Mouse (Mus musculus): ENCODE results near the gene Olfr709-ps1. TPM values are rescaled to one million over a fixed set of nuclear protein-coding genes. Genes with fewer than 3 reads are reported as not detected.
"Not testable (repeated sequence)": the region's sequence is repeated elsewhere in the genome, so short reads cannot be mapped to it uniquely, and the experiment has no call there.

Olfr709-ps1 gene
- not detected for polyA plus RNA-seq (2012; fragmentation: generic; extraction: Trizol)
- long read RNA-seq, experiment 1: 0 reads
- long read RNA-seq, experiment 2: 0 reads

DNA sequence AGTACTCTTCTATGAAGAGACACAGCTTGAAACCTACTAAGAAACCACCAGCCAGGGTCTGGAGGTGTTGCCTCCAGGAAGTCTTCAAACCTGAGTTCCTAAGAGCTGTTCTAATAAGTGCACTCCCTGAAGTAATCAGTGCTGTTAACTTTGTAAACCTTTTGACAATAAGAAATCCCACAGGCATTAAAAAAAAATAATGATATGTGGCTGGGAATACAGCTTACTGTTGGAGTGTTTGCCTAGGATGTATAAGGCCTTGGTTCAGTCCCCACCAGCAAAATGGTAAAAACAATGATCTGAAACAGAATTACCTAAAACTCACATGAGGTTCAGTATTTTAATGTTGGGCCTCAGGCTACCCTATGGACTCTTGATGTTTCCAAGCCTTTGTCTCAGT is at the start of gene Olfr709-ps1:
Olfr709-ps1 (minus strand) TSS at position 101 of the 400 bp plus-strand sequence.
- H3K79me3 ChIP-seq (ENCODE audit: low read depth): no peaks in the 10 kb centered on the region
- no peaks in the 10 kb centered on the region for H3K79me2 ChIP-seq (ENCODE audit: control insufficient read depth, insufficient read depth)
- TF ChIP-seq USF1 (IDR thresholded peaks at IDR 0.05; ENCODE audit: low read depth) (no peak), MYOG (IDR thresholded peaks at IDR 0.05; ENCODE audit: control insufficient read depth, extremely low read depth, insufficient read length) (no peak), FOSL1 (IDR thresholded peaks at IDR 0.05; ENCODE audit: insufficient read depth, low read length, poor library complexity, severe bottlenecking) (no peak), MYOD1 (IDR thresholded peaks at IDR 0.05; ENCODE audit: control insufficient read depth, insufficient read length, low read depth) (no peak), MAX (IDR thresholded peaks at IDR 0.05) (no peak), CTCF (IDR thresholded peaks at IDR 0.05; ENCODE audit: control insufficient read depth, insufficient read depth, insufficient read length) (no peak), CEBPB (IDR thresholded peaks at IDR 0.05; ENCODE audit: low read depth) (no peak)
- H3K27me3 ChIP-seq (ENCODE audit: control insufficient read depth, insufficient read depth, insufficient read length): no peaks in the 10 kb centered on the region
- H3ac ChIP-seq (ENCODE audit: control insufficient read depth, insufficient read length, low read depth): no peak within 1 kb of the TSS
- H3K36me3 ChIP-seq (ENCODE audit: control insufficient read depth, insufficient read depth): no peaks in the 10 kb centered on the region
- no peak within 1 kb of the TSS for H3K4me3 ChIP-seq (ENCODE audit: insufficient read depth, poor library complexity, severe bottlenecking)

- Histone ChIP-seq H3K36me3 (ENCODE audit: control insufficient read depth, insufficient read depth) (no peaks in the 10 kb centered on the region), H3ac (ENCODE audit: control insufficient read depth, insufficient read length, low read depth) (no peak within 1 kb of the TSS), H3K79me3 (ENCODE audit: low read depth) (no peaks in the 10 kb centered on the region), H3K79me2 (ENCODE audit: control insufficient read depth, insufficient read depth) (no peaks in the 10 kb centered on the region), H3K4me3 (ENCODE audit: insufficient read depth, poor library complexity, severe bottlenecking) (no peak within 1 kb of the TSS), H3K27me3 (ENCODE audit: control insufficient read depth, insufficient read depth, insufficient read length) (no peaks in the 10 kb centered on the region)
- TF ChIP-seq FOSL1 (IDR thresholded peaks at IDR 0.05; ENCODE audit: insufficient read depth, low read length, poor library complexity, severe bottlenecking): no peak
- TF ChIP-seq MAX (IDR thresholded peaks at IDR 0.05): no peak
- TF ChIP-seq MYOD1 (IDR thresholded peaks at IDR 0.05; ENCODE audit: control insufficient read depth, insufficient read length, low read depth): no peak
- TF ChIP-seq CEBPB (IDR thresholded peaks at IDR 0.05; ENCODE audit: low read depth): no peak
- no peak for TF ChIP-seq CTCF (IDR thresholded peaks at IDR 0.05; ENCODE audit: control insufficient read depth, insufficient read depth, insufficient read length)
- no peak for TF ChIP-seq USF1 (IDR thresholded peaks at IDR 0.05; ENCODE audit: low read depth)
- no peak for TF ChIP-seq MYOG (IDR thresholded peaks at IDR 0.05; ENCODE audit: control insufficient read depth, extremely low read depth, insufficient read length)
Observed at GRCm38 (mm10) chr7:106975353-106975752, 43.3 kb upstream of the Olfr709-ps1 start, which contains the start of gene Olfr711. Gene Olfr711 (minus strand): TSS chr7:106975453.

DNA sequence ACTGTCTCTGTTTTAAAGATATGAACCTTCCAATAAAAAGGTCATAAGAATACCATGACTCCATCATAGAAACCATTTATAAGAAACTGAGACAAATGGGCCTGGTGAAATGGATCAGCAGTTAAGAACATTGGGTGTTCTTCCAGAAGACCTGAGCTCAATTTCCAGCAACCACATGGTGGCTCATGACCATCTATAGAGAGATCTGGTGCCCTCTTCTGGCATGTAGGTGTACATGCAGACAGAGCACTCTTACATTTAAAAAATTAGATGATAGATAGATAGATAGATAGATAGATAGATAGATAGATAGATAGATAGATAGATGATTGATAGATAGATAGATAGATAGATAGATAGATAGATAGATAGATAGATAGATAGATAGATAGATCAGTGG is 35.5 kb upstream of the Olfr709-ps1 start:
- H3K79me3 ChIP-seq (ENCODE audit: low read depth); H3K79me2 ChIP-seq (ENCODE audit: control insufficient read depth, insufficient read depth); H3K36me3 ChIP-seq (ENCODE audit: control insufficient read depth, insufficient read depth); H3K4me3 ChIP-seq (ENCODE audit: insufficient read depth, poor library complexity, severe bottlenecking); H3ac ChIP-seq (ENCODE audit: control insufficient read depth, insufficient read length, low read depth); H3K27me3 ChIP-seq (ENCODE audit: control insufficient read depth, insufficient read depth, insufficient read length): not testable (repeated sequence)

DNA sequence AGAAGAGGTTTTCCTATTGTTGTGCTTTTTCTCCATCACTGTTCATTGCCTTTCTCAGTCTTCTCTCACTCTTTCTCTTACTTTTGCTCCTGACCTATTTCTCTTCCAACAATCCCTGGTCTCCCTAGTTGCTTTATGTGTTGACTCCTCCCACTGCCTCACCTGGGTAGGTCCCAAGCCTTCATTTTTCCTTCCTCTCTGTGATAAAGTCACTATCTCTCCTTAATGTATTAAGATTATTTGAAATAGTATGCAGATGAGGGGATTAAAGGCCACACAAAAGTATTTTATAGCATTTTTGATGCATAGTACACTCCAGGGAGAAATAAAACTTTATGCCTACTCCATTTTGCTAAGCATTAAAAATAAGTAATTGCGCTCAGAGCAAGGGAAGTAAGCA is 31.8 kb upstream of the Olfr709-ps1 start, which contains the start of gene Olfr6:
Olfr6 (minus strand) TSS at position 101 of the 400 bp plus-strand sequence.
- Histone ChIP-seq H3K4me3 (ENCODE audit: insufficient read depth, poor library complexity, severe bottlenecking) (no peak within 1 kb of the TSS), H3K79me2 (ENCODE audit: control insufficient read depth, insufficient read depth) (no peaks in the 10 kb centered on the region)
- no peak for TF ChIP-seq USF1 (IDR thresholded peaks at IDR 0.05; ENCODE audit: low read depth)
- no peak for TF ChIP-seq CTCF (IDR thresholded peaks at IDR 0.05; ENCODE audit: control insufficient read depth, insufficient read depth, insufficient read length)
- no peak for TF ChIP-seq MYOG (IDR thresholded peaks at IDR 0.05; ENCODE audit: control insufficient read depth, extremely low read depth, insufficient read length)
- TF ChIP-seq MYOD1 (IDR thresholded peaks at IDR 0.05; ENCODE audit: control insufficient read depth, insufficient read length, low read depth): no peak
- TF ChIP-seq FOSL1 (IDR thresholded peaks at IDR 0.05; ENCODE audit: insufficient read depth, low read length, poor library complexity, severe bottlenecking): no peak
- TF ChIP-seq MAX (IDR thresholded peaks at IDR 0.05): no peak
- TF ChIP-seq CEBPB (IDR thresholded peaks at IDR 0.05; ENCODE audit: low read depth): no peak

DNA sequence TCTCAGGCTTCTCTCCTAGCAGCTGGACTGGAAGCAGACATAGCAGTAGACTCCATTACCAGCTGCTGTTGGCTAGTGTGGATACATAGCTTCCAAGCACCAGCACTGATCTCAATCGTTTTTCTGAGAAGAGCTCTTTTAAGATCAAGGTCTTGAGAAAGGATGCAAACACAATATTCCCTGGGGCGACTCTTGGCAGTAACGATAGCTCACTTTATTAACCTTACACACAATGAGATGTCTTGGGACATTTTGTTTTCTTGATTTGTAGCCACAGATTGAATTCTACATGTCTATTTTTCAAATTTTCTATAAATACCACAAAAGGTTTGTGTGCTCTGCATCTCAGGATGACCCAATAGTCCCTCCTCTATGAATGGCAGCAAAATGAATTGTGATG is 16.2 kb upstream of the Olfr709-ps1 start, which contains the start of gene Olfr710:
Olfr710 (minus strand) TSS at position 101 of the 400 bp plus-strand sequence.
- H3K4me3 ChIP-seq (ENCODE audit: insufficient read depth, poor library complexity, severe bottlenecking): no peak within 1 kb of the TSS
- TF ChIP-seq MYOG (IDR thresholded peaks at IDR 0.05; ENCODE audit: control insufficient read depth, extremely low read depth, insufficient read length): no peak
- no peak for TF ChIP-seq USF1 (IDR thresholded peaks at IDR 0.05; ENCODE audit: low read depth)
- TF ChIP-seq CEBPB (IDR thresholded peaks at IDR 0.05; ENCODE audit: low read depth): no peak
- no peak for TF ChIP-seq FOSL1 (IDR thresholded peaks at IDR 0.05; ENCODE audit: insufficient read depth, low read length, poor library complexity, severe bottlenecking)
- TF ChIP-seq CTCF (IDR thresholded peaks at IDR 0.05; ENCODE audit: control insufficient read depth, insufficient read depth, insufficient read length): no peak
- no peak for TF ChIP-seq MYOD1 (IDR thresholded peaks at IDR 0.05; ENCODE audit: control insufficient read depth, insufficient read length, low read depth)
- TF ChIP-seq MAX (IDR thresholded peaks at IDR 0.05): no peak
- H3K79me2 ChIP-seq (ENCODE audit: control insufficient read depth, insufficient read depth): no peaks in the 10 kb centered on the region
- no peaks in the 10 kb centered on the region for H3K27me3 ChIP-seq (ENCODE audit: control insufficient read depth, insufficient read depth, insufficient read length)
- H3K36me3 ChIP-seq (ENCODE audit: control insufficient read depth, insufficient read depth): no peaks in the 10 kb centered on the region
- no peak within 1 kb of the TSS for H3ac ChIP-seq (ENCODE audit: control insufficient read depth, insufficient read length, low read depth)
- no peaks in the 10 kb centered on the region for H3K79me3 ChIP-seq (ENCODE audit: low read depth)

More for the DNA sequence above, 31.8 kb upstream of the Olfr709-ps1 start, which contains the start of gene Olfr6:
- Histone ChIP-seq H3K79me3 (ENCODE audit: low read depth) (no peaks in the 10 kb centered on the region), H3K36me3 (ENCODE audit: control insufficient read depth, insufficient read depth) (no peaks in the 10 kb centered on the region), H3ac (ENCODE audit: control insufficient read depth, insufficient read length, low read depth) (no peak within 1 kb of the TSS), H3K27me3 (ENCODE audit: control insufficient read depth, insufficient read depth, insufficient read length) (no peaks in the 10 kb centered on the region)

- not testable (repeated sequence) for H3K79me2 ChIP-seq (ENCODE audit: control insufficient read depth, insufficient read depth); H3K79me3 ChIP-seq (ENCODE audit: low read depth); H3ac ChIP-seq (ENCODE audit: control insufficient read depth, insufficient read length, low read depth); H3K4me3 ChIP-seq (ENCODE audit: insufficient read depth, poor library complexity, severe bottlenecking); H3K27me3 ChIP-seq (ENCODE audit: control insufficient read depth, insufficient read depth, insufficient read length); H3K36me3 ChIP-seq (ENCODE audit: control insufficient read depth, insufficient read depth)
Observed at GRCm38 (mm10) chr7:106920961-106921360, 11.1 kb downstream of the Olfr709-ps1 start.
